Mouse (Mus musculus): ENCODE measurements around the gene Igsf9. TPM values are rescaled to one million over a fixed set of nuclear protein-coding genes. Genes with fewer than 3 reads are reported as not detected.

The Igsf9 gene
- total and polyA plus RNA-seq, 3 experiments = 0.12 to 0.38 TPM; not detected in 1

- Histone ChIP-seq H3K9ac (ENCODE audit: control insufficient read depth, low read depth, low read length, poor library complexity, severe bottlenecking) (no peak overlapping the region), H3K27me3 (ENCODE audit: control insufficient read depth in 1 of 2, insufficient read depth in 2 of 2, low read length in 2 of 2) (peaks cover 3 to 7% of the 10 kb centered on the region in 2 experiments; a peak in 3 of 4 replicates), H3K4me1 (ENCODE audit: control insufficient read depth in 1 of 2, insufficient read depth in 2 of 2, low read length in 2 of 2) (peaks cover 3 to 15% of the 10 kb centered on the region in 2 experiments), H3K36me3 (ENCODE audit: control insufficient read depth in 1 of 2, insufficient read depth in 2 of 2, low read length in 2 of 2) (peaks cover 0 to 10% of the 10 kb centered on the region in 2 experiments; a peak in 2 of 4 replicates), H3K79me2 (ENCODE audit: control insufficient read depth, insufficient read depth, low read length, poor library complexity) (no peaks in the 10 kb centered on the region), H3K9me3 (replicated peaks; ENCODE audit: insufficient read depth, low read length) (no peaks in the 10 kb centered on the region), H3K27ac (ENCODE audit: control insufficient read depth, low read depth, low read length) (no peak overlapping the region), H3K4me3 (ENCODE audit: control insufficient read depth in 1 of 2, insufficient read depth in 1 of 2, low read depth in 2 of 2, low read length in 2 of 2) (no peak overlapping the region)
- TF ChIP-seq MYB (IDR thresholded peaks at IDR 0.05; ENCODE audit: low read depth, low read length) (no peak), ZC3H11A (IDR thresholded peaks at IDR 0.05; ENCODE audit: low read depth, low read length) (no peak), HCFC1 (IDR thresholded peaks at IDR 0.05; ENCODE audit: low read depth, low read length) (no peak), NELFE (IDR thresholded peaks at IDR 0.05; ENCODE audit: low read depth, low read length) (no peak), E2F4 (IDR thresholded peaks at IDR 0.05; ENCODE audit: borderline replicate concordance, low read depth, low read length) (no peak), CHD1 (IDR thresholded peaks at IDR 0.05; ENCODE audit: low read depth, low read length) (no peak), MXI1 (IDR thresholded peaks at IDR 0.05; ENCODE audit: low read depth, low read length) (no peak), BHLHE40 (IDR thresholded peaks at IDR 0.05; ENCODE audit: borderline replicate concordance, low read depth, low read length) (no peak)
- DNase-seq (ENCODE audit: low read depth, low spot score) = no peak
These were observed 49.1 kb downstream of the Igsf9 start for GRCm38 (mm10) chr1:172530544-172531220.

- Histone ChIP-seq H3K4me1 (ENCODE audit: control insufficient read depth in 1 of 2, insufficient read depth in 2 of 2, low read length in 2 of 2) (peaks cover 0 to 3% of the 10 kb centered on the region in 2 experiments; a peak in 2 of 4 replicates), H3K27ac (ENCODE audit: control insufficient read depth, low read depth, low read length) (no peak overlapping the region), H3K4me3 (ENCODE audit: control insufficient read depth in 1 of 2, insufficient read depth in 1 of 2, low read depth in 2 of 2, low read length in 2 of 2) (no peak overlapping the region), H3K79me2 (ENCODE audit: control insufficient read depth, insufficient read depth, low read length, poor library complexity) (no peaks in the 10 kb centered on the region), H3K36me3 (ENCODE audit: control insufficient read depth in 1 of 2, insufficient read depth in 2 of 2, low read length in 2 of 2) (no peaks in the 10 kb centered on the region), H3K9me3 (replicated peaks; ENCODE audit: insufficient read depth, low read length) (no peaks in the 10 kb centered on the region), H3K9ac (ENCODE audit: control insufficient read depth, low read depth, low read length, poor library complexity, severe bottlenecking) (no peak overlapping the region), H3K27me3 (ENCODE audit: control insufficient read depth in 1 of 2, insufficient read depth in 2 of 2, low read length in 2 of 2) (peaks cover 3 to 7% of the 10 kb centered on the region in 2 experiments)
- DNase-seq (ENCODE audit: low read depth, low spot score) = no peak
- no peak for TF ChIP-seq ZC3H11A (IDR thresholded peaks at IDR 0.05; ENCODE audit: low read depth, low read length)
- TF ChIP-seq CTCF (IDR thresholded peaks at IDR 0.05 in 2 of 3, conservative IDR thresholded peaks at IDR 0.05 in 1 of 3; ENCODE audit: control insufficient read depth in 1 of 3, insufficient read depth in 1 of 3, low read depth in 2 of 3, low read length in 3 of 3, poor library complexity in 1 of 3, severe bottlenecking in 1 of 3) = no peak
- TF ChIP-seq USF1 (IDR thresholded peaks at IDR 0.05; ENCODE audit: low read depth, low read length) = no peak
- no peak for TF ChIP-seq MXI1 (IDR thresholded peaks at IDR 0.05; ENCODE audit: low read depth, low read length)
- TF ChIP-seq ZKSCAN1 (IDR thresholded peaks at IDR 0.05; ENCODE audit: low read depth, low read length) = no peak
- no peak for TF ChIP-seq MAX (IDR thresholded peaks at IDR 0.05; ENCODE audit: low read length)
- no peak for TF ChIP-seq EP300 (IDR thresholded peaks at IDR 0.05; ENCODE audit: low read depth in 1 of 2, low read length in 2 of 2)
- TF ChIP-seq SMC3 (IDR thresholded peaks at IDR 0.05; ENCODE audit: low read depth, low read length) = no peak
- no peak for TF ChIP-seq SIN3A (IDR thresholded peaks at IDR 0.05; ENCODE audit: low read length)
- TF ChIP-seq E2F4 (IDR thresholded peaks at IDR 0.05; ENCODE audit: borderline replicate concordance, low read depth, low read length) = no peak
- TF ChIP-seq RCOR1 (IDR thresholded peaks at IDR 0.05; ENCODE audit: low read depth, low read length) = no peak
- no peak for TF ChIP-seq JUND (IDR thresholded peaks at IDR 0.05; ENCODE audit: low read depth, low read length)
- TF ChIP-seq USF2 (IDR thresholded peaks at IDR 0.05; ENCODE audit: borderline replicate concordance in 1 of 2, insufficient read depth in 1 of 2, low read depth in 1 of 2, low read length in 2 of 2) = no peak
- TF ChIP-seq UBTF (IDR thresholded peaks at IDR 0.05; ENCODE audit: borderline replicate concordance, insufficient read depth, low read depth, low read length) = no peak
- TF ChIP-seq ZNF384 (IDR thresholded peaks at IDR 0.05; ENCODE audit: low read depth, low read length) = no peak
- no peak for TF ChIP-seq POLR2AphosphoS2 (IDR thresholded peaks at IDR 0.05; ENCODE audit: low read length)
- TF ChIP-seq ZMIZ1 (IDR thresholded peaks at IDR 0.05; ENCODE audit: low read depth, low read length) = no peak
These were observed 51.0 kb downstream of the Igsf9 start for GRCm38 (mm10) chr1:172532551-172532950.
